Mouse (Mus musculus) CH12.LX (cell line): Measurements from ENCODE around the gene Gm21969.

Experiments
- CTCF ChIP-seq, 2 experiments: IDR thresholded peaks in 1 of 2; conservative IDR thresholded peaks in 1 of 2; 2 replicates each; pipeline ENCODE4 v1.5.1; 2011 to 2012; ENCODE audit warnings: low read depth in 2 of 2, low read length in 2 of 2, improper control_type of control experiment in 1 of 2, inconsistent platforms in 1 of 2, mild to moderate bottlenecking in 1 of 2, moderate library complexity in 1 of 2
- EP300 ChIP-seq: IDR thresholded peaks from 2 replicates; pipeline ENCODE4 v1.6.1; 2011; ENCODE audit warnings: low read length, improper control_type of control experiment
- ETS1 ChIP-seq: conservative IDR thresholded peaks from 2 replicates; pipeline ENCODE4 v1.6.1; 2012; ENCODE audit warnings: low read depth, mild to moderate bottlenecking, inconsistent platforms, low read length, improper control_type of control experiment, moderate library complexity
- MAFK ChIP-seq: IDR thresholded peaks from 2 replicates; pipeline ENCODE4 v1.6.1; 2011; ENCODE audit warnings: low read length, improper control_type of control experiment; ENCODE audit not compliant: insufficient replicate concordance
- MAX ChIP-seq: IDR thresholded peaks from 2 replicates; pipeline ENCODE4 v1.6.1; 2011; ENCODE audit warnings: low read length, improper control_type of control experiment
- MYC ChIP-seq: IDR thresholded peaks from 2 replicates; pipeline ENCODE4 v1.6.1; 2011; ENCODE audit warnings: low read depth, mild to moderate bottlenecking, improper control_type of control experiment, low read length
- POLR2AphosphoS2 ChIP-seq: IDR thresholded peaks from 2 replicates; pipeline ENCODE4 v1.6.1; 2011; ENCODE audit warnings: low read depth, low read length, improper control_type of control experiment
- SIN3A ChIP-seq: IDR thresholded peaks from 2 replicates; pipeline ENCODE4 v1.6.1; 2012; ENCODE audit warnings: low read length, improper control_type of control experiment, inconsistent platforms
- TBP ChIP-seq: conservative IDR thresholded peaks from 2 replicates; pipeline ENCODE4 v1.6.1; 2011; ENCODE audit warnings: low read depth, low read length, improper control_type of control experiment
- TCF12 ChIP-seq: IDR thresholded peaks from 2 replicates; pipeline ENCODE4 v1.6.1; 2014; ENCODE audit warnings: low read depth, mild to moderate bottlenecking, inconsistent platforms, low read length, improper control_type of control experiment
- UBTF ChIP-seq: IDR thresholded peaks from 2 replicates; pipeline ENCODE4 v1.6.1; 2012; ENCODE audit warnings: low read depth, mild to moderate bottlenecking, inconsistent platforms, low read length, improper control_type of control experiment, moderate library complexity
- USF1 ChIP-seq: IDR thresholded peaks from 2 replicates; pipeline ENCODE4 v1.6.1; 2014; ENCODE audit warnings: low read depth, mild to moderate bottlenecking, inconsistent platforms, low read length, improper control_type of control experiment
- USF2 ChIP-seq: conservative IDR thresholded peaks from 2 replicates; pipeline ENCODE4 v1.6.1; 2011; ENCODE audit warnings: low read depth, low read length, improper control_type of control experiment
- ZC3H11A ChIP-seq: IDR thresholded peaks from 2 replicates; pipeline ENCODE4 v1.6.1; 2012; ENCODE audit warnings: low read depth, mild to moderate bottlenecking, inconsistent platforms, low read length, improper control_type of control experiment

DNA sequence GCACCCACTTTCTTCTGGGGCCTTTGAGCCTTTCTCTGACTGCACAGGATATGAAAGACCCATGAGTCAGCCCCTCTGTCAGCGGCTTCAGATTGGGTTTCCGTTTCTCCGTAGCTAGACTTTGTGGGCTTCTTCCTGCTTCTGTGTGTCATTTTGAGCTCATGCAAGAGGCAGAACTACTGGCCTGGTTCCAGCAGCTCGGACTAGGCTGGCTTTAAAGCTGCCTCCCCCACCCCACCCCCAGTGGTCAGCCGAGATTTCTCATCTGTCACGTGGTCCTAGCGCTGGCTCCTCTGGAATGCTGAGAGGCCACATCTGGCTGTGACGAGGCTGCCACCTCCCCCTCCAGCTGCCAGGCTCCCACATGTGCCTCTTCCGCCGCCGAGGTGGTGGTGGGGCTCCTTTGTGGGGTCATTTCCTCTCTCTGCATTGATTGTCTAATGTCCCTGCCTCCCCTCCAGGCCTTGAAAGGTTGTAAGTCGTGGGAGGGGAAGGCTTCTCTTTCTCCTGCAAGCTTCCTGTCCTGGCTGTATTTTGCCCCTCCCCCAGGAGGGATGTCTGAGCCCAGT, 4.0 kb upstream of the Gm21969 start:
- TF ChIP-seq EP300 (peak; percentile 49; the same call in 1 of the 2 replicates), CTCF (conservative IDR thresholded peaks at IDR 0.05 in 1 of 2, IDR thresholded peaks at IDR 0.05 in 1 of 2; ENCODE audit: low read depth in 2 of 2, low read length in 2 of 2) (no peak), UBTF (no peak), ETS1 (peak; percentile 74), SIN3A (peak; percentile 77), POLR2AphosphoS2 (no peak), TCF12 (peak; percentile 74), ZC3H11A (no peak), USF2 (peak; percentile 66), MYC (0 out of 2 replicates have a peak, but pooled peaks have one; percentile 42), USF1 (peak; percentile 82), TBP (peak; percentile 63), MAFK (no peak), MAX (peak; percentile 90)
